Mouse (Mus musculus) limb, embryonic 13.5 days (tissue): ENCODE data around the gene Eng. TPM values are rescaled to one million over a fixed set of nuclear protein-coding genes. Genes with fewer than 3 reads are reported as not detected.

ENCODE experiments used
- ATAC-seq: fragments of 200-750 bp; cut with Nextera tagmentation; 2 replicates; pipeline ENCODE4 v1.8.0; 2017; ENCODE audit warnings: low read depth, moderate number of reproducible peaks, moderate TSS enrichment; ENCODE audit not compliant: low FRiP score
- H3K27ac ChIP-seq: fragments of 300-500 bp; sonication (generic); 2 replicates; pipeline ENCODE4 v1.5.1; 2015; ENCODE audit warnings: inconsistent platforms, mild to moderate bottlenecking, moderate library complexity
- H3K27me3 ChIP-seq: fragments of 300-500 bp; sonication (generic); 2 replicates; pipeline ENCODE4 v1.6.1; 2015; ENCODE audit warnings: mild to moderate bottlenecking, inconsistent platforms
- H3K36me3 ChIP-seq: fragments of 300-500 bp; sonication (generic); 2 replicates; pipeline ENCODE4 v1.6.1; 2015; ENCODE audit warnings: inconsistent platforms, mild to moderate bottlenecking, moderate library complexity
- H3K4me1 ChIP-seq: fragments of 300-500 bp; sonication (generic); 2 replicates; pipeline ENCODE4 v1.6.1; 2015; ENCODE audit warnings: inconsistent platforms
- H3K4me2 ChIP-seq: fragments of 300-500 bp; sonication (generic); replicated peaks from 2 replicates; pipeline ENCODE4 v1.6.1; 2015; ENCODE audit warnings: inconsistent platforms, mild to moderate bottlenecking, moderate library complexity
- H3K4me3 ChIP-seq: fragments of 300-500 bp; sonication (generic); 2 replicates; pipeline ENCODE4 v1.5.1; 2015; ENCODE audit warnings: moderate library complexity, mild to moderate bottlenecking, inconsistent platforms
- H3K9ac ChIP-seq: fragments of 300-500 bp; sonication (generic); 2 replicates; pipeline ENCODE4 v1.6.1; 2015; ENCODE audit warnings: mild to moderate bottlenecking, inconsistent platforms
- H3K9me3 ChIP-seq: fragments of 300-500 bp; sonication (generic); 2 replicates; pipeline ENCODE4 v1.6.1; 2016; ENCODE audit warnings: inconsistent platforms
- WGBS: fragments of 180-500 bp; shearing (Covaris S2); methylation state at CpG from one replicate; pipeline ENCODE4 v1.1.7; 2015; 5-methylcytosine and 5-hydroxymethylcytosine counted together
- polyA plus RNA-seq: library from polyadenylated mRNA; unstranded; fragments of >200 nt; fragmentation: Nextera tagmentation; extraction: Ambion mirVana; gene quantifications from 2 replicates; pipeline ENCODE4 v1.2.1, GENCODE M21; 2015

Gene Eng
- polyA plus RNA-seq, 1 experiment from 2014 or later: 45.6 TPM

GRCm38 (mm10) chr2:32634277-32635105, 11.9 kb upstream of the Eng start:
- peaks cover 13% of the 10 kb centered on the region for H3K4me1 ChIP-seq
- H3K27ac ChIP-seq: no peak overlapping the region
- no peaks in the 10 kb centered on the region for H3K9me3 ChIP-seq
- no peaks in the 10 kb centered on the region for H3K36me3 ChIP-seq
- no peak overlapping the region for H3K4me2 ChIP-seq
- no peak overlapping the region for H3K4me3 ChIP-seq
- WGBS: 87% methylated on average over 10 of the region's 10 CpGs
- H3K9ac ChIP-seq: no peak overlapping the region
- no peaks in the 10 kb centered on the region for H3K27me3 ChIP-seq
- no peak for ATAC-seq

DNA sequence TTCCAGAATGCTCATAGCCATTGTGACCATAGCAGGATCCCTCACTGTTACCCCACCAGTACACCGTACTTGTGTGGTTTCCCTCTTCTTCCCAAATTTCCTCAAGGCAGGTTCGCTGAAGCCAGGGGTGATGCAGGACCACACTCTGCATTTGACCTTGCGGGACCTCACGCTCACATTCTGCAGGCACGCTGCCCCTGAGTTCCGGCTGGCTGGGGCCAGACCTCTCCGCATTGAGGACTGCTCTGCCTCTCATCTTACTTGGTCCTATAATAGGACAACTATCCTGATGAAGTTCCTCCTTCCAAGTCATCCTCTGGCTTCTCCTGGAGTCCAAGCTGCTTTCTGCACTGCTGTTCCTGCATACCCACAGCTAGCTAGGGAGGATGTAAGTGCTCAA, 9.8 kb upstream of the Eng start:
- 74% methylated on average over 7 of the region's 7 CpGs for WGBS
- H3K4me1 ChIP-seq: peaks cover 10% of the 10 kb centered on the region
- no peak overlapping the region for H3K4me2 ChIP-seq
- no peaks in the 10 kb centered on the region for H3K9me3 ChIP-seq
- H3K36me3 ChIP-seq: no peaks in the 10 kb centered on the region
- peak overlapping the region; percentile 61; the same call in 1 of the 2 replicates for H3K27ac ChIP-seq
- no peak overlapping the region for H3K4me3 ChIP-seq
- no peak overlapping the region for H3K9ac ChIP-seq
- no peak for ATAC-seq
- H3K27me3 ChIP-seq: no peaks in the 10 kb centered on the region

DNA sequence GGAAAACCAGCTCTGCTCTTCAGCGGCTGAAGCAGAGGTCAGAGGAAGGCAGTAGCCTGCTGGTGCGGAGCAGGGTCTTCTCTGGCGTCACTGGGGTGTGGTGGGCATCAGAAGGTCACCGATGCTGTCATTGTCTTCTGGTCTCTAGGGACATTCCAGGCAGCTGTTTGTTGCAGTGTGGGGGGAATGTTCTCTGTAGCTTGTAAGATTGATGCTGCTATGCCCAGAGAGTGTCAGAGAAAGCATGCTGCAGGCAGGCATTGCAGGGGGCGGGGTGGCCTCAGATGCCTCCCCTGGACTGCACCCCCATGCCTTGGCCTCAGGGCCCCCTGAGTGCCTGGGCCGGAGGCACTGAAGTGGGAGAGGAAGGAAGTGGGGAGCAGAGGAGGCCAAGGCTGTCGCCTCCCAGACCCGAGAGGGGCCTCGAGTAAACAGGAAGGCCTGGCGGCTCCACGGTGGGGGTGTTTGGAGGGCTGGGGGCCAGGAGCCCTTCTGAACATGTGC, 8.6 kb upstream of the Eng start:
- Histone ChIP-seq H3K27ac (peak overlapping the region; percentile 74), H3K4me3 (no peak overlapping the region), H3K9me3 (no peaks in the 10 kb centered on the region), H3K9ac (peak overlapping the region; percentile 48), H3K4me1 (peaks cover 16% of the 10 kb centered on the region), H3K36me3 (no peaks in the 10 kb centered on the region), H3K27me3 (no peaks in the 10 kb centered on the region), H3K4me2 (peak overlapping the region; percentile 21; the same call in 1 of the 2 replicates)
- 21% methylated on average over 11 of the region's 11 CpGs for WGBS
- ATAC-seq: no peak

GRCm38 (mm10) chr2:32639632-32640031, 6.8 kb upstream of the Eng start:
- H3K27me3 ChIP-seq: no peaks in the 10 kb centered on the region
- no peak for ATAC-seq
- no peak overlapping the region for H3K4me2 ChIP-seq
- no peaks in the 10 kb centered on the region for H3K9me3 ChIP-seq
- H3K4me1 ChIP-seq: peaks cover 20% of the 10 kb centered on the region
- WGBS: 96% methylated on average over 1 of the region's 1 CpGs
- H3K9ac ChIP-seq: no peak overlapping the region
- H3K27ac ChIP-seq: no peak overlapping the region
- H3K36me3 ChIP-seq: no peaks in the 10 kb centered on the region
- no peak overlapping the region for H3K4me3 ChIP-seq

DNA sequence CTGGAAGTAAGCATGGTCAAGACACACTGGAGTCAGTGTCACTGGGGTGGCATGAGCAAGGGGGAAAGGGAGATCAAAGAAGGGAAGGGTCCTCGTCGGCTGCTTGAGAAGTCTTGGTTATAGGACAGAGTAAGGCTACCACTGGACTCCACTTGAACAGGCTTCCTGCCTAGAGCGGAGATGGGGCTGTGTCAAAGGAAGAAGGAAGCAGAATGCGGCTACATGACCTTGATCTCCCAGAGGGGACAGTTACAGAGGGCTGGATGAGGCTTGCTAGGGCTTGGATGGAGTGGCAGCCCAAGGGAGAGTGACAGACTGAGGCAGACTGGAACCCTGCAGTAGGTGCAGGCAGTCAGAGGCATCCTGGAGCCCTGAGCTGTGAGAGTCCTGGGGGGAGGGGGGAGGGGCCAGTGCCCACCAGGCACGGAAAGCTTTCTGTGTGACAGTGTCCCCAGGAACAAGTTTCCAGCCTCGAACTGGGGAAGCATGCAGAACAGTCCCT, 5.8 kb upstream of the Eng start:
- H3K36me3 ChIP-seq: no peaks in the 10 kb centered on the region
- H3K4me2 ChIP-seq: no peak overlapping the region
- peaks cover 28% of the 10 kb centered on the region for H3K4me1 ChIP-seq
- no peak for ATAC-seq
- no peak overlapping the region for H3K27ac ChIP-seq
- H3K27me3 ChIP-seq: no peaks in the 10 kb centered on the region
- H3K4me3 ChIP-seq: no peak overlapping the region
- 56% methylated on average over 6 of the region's 6 CpGs for WGBS
- no peaks in the 10 kb centered on the region for H3K9me3 ChIP-seq
- no peak overlapping the region; the same call in 1 of the 2 replicates for H3K9ac ChIP-seq

DNA sequence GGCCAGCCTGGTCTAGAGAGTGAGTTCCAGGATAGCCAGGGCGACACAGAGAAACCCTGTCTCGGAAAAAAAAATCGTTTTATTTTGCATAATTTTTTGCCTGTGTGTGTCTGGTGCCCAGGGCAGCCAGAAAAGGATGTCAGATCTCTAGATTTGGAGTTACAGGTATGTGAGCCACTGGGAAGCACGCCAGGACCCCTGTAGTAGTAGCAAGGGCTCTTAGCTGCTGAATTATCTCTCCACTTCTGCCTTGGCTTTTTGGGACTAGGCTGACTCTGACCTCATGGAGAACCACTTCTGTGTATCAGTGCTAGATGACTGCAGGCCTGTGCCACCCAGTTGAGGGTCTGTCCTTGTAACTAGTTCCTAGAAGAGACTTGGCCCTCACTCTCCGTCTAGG, 4.6 kb upstream of the Eng start:
- H3K27ac ChIP-seq: no peak overlapping the region
- 85% methylated on average over 5 of the region's 5 CpGs for WGBS
- H3K27me3 ChIP-seq: no peaks in the 10 kb centered on the region
- no peak overlapping the region for H3K9ac ChIP-seq
- H3K4me3 ChIP-seq: no peak overlapping the region
- no peaks in the 10 kb centered on the region for H3K9me3 ChIP-seq
- H3K36me3 ChIP-seq: no peaks in the 10 kb centered on the region
- no peak overlapping the region for H3K4me2 ChIP-seq
- peaks cover 38% of the 10 kb centered on the region for H3K4me1 ChIP-seq
- no peak for ATAC-seq

DNA sequence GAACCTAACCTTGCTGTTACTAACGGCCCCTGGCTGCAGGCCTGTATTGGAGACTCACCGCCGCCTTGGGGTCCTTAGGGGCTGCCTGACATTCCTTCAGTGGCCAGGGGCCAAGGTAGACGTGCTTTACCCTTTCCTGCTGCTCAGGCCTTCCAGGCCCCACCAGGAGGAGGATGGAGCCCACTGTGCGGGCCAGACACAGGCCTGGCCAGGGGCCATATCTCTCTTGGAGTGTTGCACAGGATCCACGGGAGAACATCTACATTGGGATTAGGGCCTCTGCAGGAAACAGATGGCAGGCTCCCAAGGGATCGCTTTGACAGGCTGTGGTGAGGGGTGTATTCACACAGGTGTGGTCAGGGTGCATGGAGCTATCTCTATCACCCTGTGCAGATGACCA, 3.6 kb upstream of the Eng start:
- Histone ChIP-seq H3K4me3 (no peak overlapping the region), H3K9me3 (no peaks in the 10 kb centered on the region), H3K4me2 (no peak overlapping the region), H3K27ac (no peak overlapping the region), H3K4me1 (peaks cover 34% of the 10 kb centered on the region), H3K36me3 (no peaks in the 10 kb centered on the region), H3K27me3 (no peaks in the 10 kb centered on the region), H3K9ac (no peak overlapping the region)
- no peak for ATAC-seq
- WGBS: 53% methylated on average over 7 of the region's 7 CpGs

- Histone ChIP-seq H3K9ac (no peak overlapping the region), H3K36me3 (no peaks in the 10 kb centered on the region), H3K27ac (no peak overlapping the region), H3K9me3 (no peaks in the 10 kb centered on the region), H3K4me1 (peaks cover 29% of the 10 kb centered on the region), H3K27me3 (no peaks in the 10 kb centered on the region), H3K4me3 (no peak overlapping the region), H3K4me2 (no peak overlapping the region)
- 74% methylated on average over 9 of the region's 9 CpGs for WGBS
- no peak for ATAC-seq
These were observed 2.3 kb upstream of the Eng start for GRCm38 (mm10) chr2:32644083-32644482.

- Histone ChIP-seq H3K4me2 (no peak overlapping the region), H3K27ac (no peak overlapping the region), H3K4me1 (peaks cover 29% of the 10 kb centered on the region), H3K4me3 (no peak overlapping the region), H3K36me3 (no peaks in the 10 kb centered on the region), H3K9me3 (no peaks in the 10 kb centered on the region), H3K27me3 (no peaks in the 10 kb centered on the region), H3K9ac (no peak overlapping the region; the same call in 1 of the 2 replicates)
- WGBS: 85% methylated on average over 8 of the region's 8 CpGs
- ATAC-seq: no peak
These were observed 1.5 kb upstream of the Eng start for GRCm38 (mm10) chr2:32644799-32645475.

GRCm38 (mm10) chr2:32645647-32646046, 748 bp upstream of the Eng start:
- Histone ChIP-seq H3K27me3 (no peaks in the 10 kb centered on the region), H3K4me1 (peaks cover 29% of the 10 kb centered on the region), H3K9ac (no peak overlapping the region), H3K27ac (no peak overlapping the region), H3K36me3 (no peaks in the 10 kb centered on the region), H3K4me2 (no peak overlapping the region), H3K4me3 (no peak overlapping the region), H3K9me3 (no peaks in the 10 kb centered on the region)
- no peak for ATAC-seq
- WGBS: 71% methylated on average over 3 of the region's 3 CpGs

DNA sequence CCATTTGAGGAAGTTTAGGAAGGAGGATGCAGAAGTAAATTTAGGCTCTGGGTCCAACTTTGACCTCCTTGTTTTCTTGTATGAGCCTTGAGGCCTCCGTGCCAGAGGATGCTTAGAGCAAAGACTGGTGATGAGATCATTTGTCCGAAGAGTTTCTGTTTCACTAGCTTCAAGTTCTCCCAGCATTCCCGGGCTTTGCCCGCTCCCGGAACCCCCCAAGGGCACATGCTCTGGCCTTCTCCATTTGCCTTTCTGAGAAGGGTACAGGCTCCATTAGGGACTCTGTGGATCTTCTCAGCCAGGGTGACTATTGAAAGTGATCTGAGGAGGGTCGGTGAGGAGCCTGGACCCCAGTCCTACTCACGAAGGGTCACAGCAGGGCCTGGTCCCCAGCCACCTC, 971 bp downstream of the Eng start:
- peaks cover 28% of the 10 kb centered on the region for H3K4me1 ChIP-seq
- H3K27me3 ChIP-seq: no peaks in the 10 kb centered on the region
- WGBS: 86% methylated on average over 7 of the region's 7 CpGs
- no peaks in the 10 kb centered on the region for H3K36me3 ChIP-seq
- H3K9ac ChIP-seq: peak overlapping the region; percentile 59
- H3K4me3 ChIP-seq: peak overlapping the region; percentile 35
- peak overlapping the region; percentile 22; the same call in 1 of the 2 replicates for H3K27ac ChIP-seq
- H3K9me3 ChIP-seq: no peaks in the 10 kb centered on the region
- H3K4me2 ChIP-seq: peak overlapping the region; percentile 53
- ATAC-seq: no peak

GRCm38 (mm10) chr2:32653764-32654163, 7.4 kb downstream of the Eng start:
- WGBS: 12% methylated on average over 7 of the region's 7 CpGs
- Histone ChIP-seq H3K4me3 (no peak overlapping the region), H3K27me3 (no peaks in the 10 kb centered on the region), H3K9me3 (no peaks in the 10 kb centered on the region), H3K4me2 (no peak overlapping the region), H3K36me3 (no peaks in the 10 kb centered on the region), H3K9ac (no peak overlapping the region), H3K4me1 (peaks cover 30% of the 10 kb centered on the region), H3K27ac (peak overlapping the region; percentile 33; the same call in 1 of the 2 replicates)
- ATAC-seq: no peak
